Mouse (Mus musculus) A20 (cell line): ENCODE results near the gene Sympk.

Source experiments
- DNase-seq: peaks from one replicate; pipeline ENCODE4 v3.0.0-alpha.2; 2011; ENCODE audit warnings: low read depth, low spot score

Sympk gene

GRCm38 (mm10) chr7:19007026-19007977 lies 16.9 kb upstream of the Sympk start:
- no peak for DNase-seq

- DNase-seq: no peak
These were observed 13.6 kb upstream of the Sympk start for GRCm38 (mm10) chr7:19010581-19010980.

DNA sequence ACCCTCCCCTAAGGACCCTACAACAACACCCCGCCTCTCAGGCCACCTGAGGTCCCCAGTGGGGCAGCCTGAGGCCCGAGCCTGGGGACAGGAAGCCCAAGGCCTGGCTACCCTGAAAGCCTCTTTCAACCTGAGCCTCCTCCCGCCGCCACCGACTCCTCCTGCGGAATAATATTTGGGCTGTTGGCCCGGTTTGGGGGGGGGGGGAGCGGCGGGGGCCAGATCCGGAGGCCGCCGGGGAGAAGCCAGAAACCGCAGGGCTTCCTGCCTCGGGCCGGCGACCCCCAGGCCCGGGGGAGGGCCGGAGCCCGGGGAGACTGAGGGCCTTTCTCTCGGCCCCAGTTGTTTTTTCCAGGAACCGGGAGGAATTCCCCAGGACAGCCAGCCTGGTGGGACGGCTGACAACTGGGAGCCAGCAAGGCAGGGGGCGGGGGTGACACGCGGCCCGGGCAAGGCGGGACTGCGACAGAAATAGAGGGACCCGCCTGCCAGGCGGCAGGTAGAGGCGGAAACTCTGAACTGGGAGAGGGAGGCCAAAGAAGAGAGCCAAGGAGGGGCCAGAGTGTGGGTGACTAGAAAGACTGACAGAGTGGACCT lies 12.1 kb upstream of the Sympk start:
- no peak for DNase-seq

DNA sequence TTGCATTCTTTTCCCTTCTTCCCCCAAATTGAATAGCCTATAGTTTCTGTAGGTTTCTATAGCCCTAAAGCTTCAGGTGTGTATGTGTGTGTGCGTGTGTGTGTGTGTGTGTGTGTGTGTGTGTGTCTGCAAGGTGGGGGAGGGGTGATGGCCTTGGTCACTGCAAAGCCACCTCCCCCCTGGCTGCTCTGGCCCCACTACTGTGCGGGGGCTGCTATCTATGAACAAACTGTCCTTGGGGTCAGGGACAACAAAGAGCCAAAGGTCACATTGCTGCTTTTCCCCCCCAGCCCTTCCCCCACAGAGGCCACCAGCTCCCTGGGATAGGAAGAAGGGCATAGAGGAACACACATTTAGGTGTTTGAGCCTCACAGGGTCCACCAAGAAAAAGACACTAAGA lies 11.3 kb upstream of the Sympk start:
- DNase-seq: no peak

DNA sequence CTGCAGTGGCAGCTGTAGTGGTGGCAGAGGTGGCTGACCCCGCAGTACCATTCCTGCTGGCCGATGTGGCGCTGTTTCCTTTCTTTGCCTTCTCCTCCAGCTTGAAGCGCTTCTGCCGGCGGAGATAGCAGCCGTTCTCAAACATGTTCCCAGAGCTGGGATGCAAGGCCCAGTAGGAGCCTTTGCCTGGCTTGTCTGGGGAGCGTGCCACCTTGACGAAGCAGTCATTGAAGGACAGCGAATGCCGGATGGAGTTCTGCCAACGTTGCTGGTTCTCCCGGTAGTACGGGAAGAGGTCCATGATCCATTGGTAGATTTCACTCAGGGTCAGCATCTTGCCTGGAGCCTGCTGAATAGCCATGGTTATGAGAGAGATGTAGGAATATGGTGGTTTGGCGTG lies 9.7 kb upstream of the Sympk start:
- DNase-seq: no peak

DNA sequence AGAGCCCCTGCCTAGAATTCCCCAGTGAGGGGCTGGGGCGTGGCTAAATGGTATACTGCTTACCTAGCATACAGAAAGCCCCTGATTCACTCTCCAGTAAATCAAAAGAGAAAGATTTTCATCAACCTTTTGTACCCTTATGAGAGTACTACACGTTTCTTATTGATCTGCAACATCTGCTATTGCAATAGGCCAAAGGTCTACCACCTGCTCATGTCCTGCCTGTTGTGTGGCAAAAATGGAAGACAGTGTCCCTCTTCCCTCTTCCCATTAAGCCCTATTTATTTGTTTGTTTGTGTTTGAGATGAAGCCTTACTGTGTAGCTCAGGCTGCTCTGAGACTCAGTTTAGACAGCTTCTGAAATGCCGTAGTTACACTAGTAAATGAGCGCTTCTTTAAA lies 8.1 kb upstream of the Sympk start:
- DNase-seq: no peak

DNA sequence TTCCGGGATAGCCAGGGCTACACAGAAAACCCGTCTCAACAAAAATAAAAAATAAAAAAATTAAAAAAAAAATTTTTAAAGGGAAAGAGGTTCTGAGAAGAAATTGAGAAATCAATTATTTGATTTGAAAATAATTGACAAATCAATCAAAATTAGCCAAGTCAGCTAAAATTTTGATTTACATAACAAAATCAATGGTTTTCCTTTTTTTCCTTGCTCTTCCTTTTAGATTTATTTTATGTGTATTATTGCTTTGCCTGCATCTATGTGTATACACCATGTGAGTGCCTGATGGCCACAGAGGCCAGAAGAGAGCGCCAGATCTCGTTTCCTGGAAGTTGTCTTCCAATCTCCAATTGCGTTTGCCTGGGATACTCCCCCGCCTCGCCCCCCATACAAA lies 6.3 kb upstream of the Sympk start:
- DNase-seq: no peak

- no peak for DNase-seq
These were observed 3.1 kb upstream of the Sympk start for GRCm38 (mm10) chr7:19021048-19021447.

DNA sequence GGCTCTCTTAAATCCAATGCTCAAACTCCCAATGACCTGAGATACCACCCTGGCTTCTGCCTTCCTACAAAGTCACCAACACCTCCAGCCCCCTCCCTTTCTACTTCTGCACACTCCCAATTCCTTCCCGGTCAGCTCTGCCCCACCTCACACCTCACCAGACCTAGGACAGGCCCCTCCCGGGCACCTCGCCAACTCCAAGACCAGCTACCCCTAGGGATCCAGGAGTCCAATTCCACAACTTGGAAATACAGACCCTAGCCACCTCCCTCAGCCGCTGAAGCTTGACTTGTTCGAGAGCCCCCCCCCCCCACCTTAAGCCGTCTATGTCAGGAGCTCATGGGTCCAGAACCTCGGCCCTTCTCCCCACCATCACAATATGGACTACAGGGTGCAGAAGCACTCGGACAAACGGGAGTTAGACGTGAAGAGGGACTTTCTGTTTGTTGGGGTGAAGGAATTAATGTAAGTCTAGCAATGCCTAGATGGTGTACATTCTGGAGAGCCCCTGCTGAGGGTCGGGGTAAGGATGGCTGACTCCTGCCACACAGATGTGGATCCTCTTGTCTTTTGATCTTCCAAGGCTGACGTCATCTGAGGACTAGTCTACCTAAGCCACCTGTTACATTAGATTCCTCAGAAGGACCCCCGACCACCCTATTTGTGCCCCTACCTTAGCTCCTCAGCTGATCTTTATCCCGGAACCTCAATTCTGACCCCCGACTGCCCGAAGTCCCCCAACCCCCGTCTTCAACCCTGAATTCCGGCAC lies 1.8 kb upstream of the Sympk start:
- no peak for DNase-seq

- DNase-seq: peak; percentile 70
These were observed 791 bp upstream of the Sympk start, which contains the start of gene Foxa3 for GRCm38 (mm10) chr7:19023357-19023814. Gene Foxa3 (minus strand): TSS chr7:19023538.

DNA sequence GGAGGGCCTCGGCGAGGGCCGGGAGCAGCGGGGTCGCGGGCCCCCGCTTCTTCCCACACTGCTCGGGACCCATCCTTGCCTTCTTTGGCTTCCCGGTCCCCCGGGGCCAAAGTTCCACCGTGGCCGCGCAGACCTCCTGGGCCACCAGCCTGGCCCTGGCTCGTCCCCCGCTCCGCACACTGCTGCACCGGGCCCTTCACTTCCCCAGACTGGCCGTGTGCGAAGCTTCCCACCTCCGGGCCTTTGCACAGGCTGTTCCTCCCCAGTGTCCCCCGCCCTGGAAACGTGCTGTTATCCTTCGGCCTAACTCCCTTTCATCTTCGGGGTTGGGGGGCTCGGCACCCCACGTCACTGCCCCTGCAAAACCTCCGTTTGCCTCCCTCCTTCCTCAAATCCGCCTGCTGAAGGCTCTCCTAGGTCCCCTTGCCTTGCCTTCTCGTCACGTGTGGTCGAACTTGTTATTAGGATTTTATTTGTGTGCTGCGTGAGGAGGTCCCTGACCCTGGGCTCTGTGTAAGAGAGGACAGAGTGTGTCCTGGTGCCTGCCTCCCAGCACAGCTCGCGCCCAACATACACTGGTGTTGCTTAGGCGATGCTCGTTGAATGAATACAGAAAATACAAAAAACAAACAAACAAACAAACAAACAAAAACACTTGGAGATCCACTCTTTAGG lies 541 bp downstream of the Sympk start:
- peak; percentile 59 for DNase-seq

- peak; percentile 54 for DNase-seq
These were observed 3.9 kb downstream of the Sympk start for GRCm38 (mm10) chr7:19028067-19028466.

DNA sequence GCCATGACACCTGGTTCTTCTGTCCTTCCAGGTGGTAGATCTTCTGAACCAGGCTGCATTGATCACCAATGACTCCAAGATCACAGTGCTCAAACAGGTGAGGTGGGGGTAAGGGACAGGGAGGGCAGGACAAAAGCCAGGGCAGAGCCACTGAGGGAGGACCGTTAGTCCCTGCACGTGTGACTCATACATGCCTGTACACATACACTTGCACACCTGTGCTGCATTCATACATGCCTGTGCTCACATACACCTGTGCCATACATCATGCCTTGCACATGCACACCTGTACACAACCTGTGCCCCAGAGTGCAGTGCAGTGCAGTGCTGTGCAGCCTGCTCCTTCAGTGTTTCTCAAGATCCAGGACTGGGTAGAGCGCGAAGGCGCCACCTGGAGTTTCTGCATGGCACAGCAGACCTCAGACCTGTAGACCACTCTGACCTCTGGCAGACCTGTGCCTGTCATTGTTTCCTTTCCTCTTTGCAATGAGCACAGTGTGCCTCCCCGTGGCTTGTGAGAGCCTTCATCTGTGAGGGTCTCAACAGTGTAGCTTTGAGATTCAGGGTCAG lies 5.0 kb downstream of the Sympk start:
- peak; percentile 76 for DNase-seq

- no peak for DNase-seq
These were observed 7.5 kb downstream of the Sympk start for GRCm38 (mm10) chr7:19031641-19032040.

DNA sequence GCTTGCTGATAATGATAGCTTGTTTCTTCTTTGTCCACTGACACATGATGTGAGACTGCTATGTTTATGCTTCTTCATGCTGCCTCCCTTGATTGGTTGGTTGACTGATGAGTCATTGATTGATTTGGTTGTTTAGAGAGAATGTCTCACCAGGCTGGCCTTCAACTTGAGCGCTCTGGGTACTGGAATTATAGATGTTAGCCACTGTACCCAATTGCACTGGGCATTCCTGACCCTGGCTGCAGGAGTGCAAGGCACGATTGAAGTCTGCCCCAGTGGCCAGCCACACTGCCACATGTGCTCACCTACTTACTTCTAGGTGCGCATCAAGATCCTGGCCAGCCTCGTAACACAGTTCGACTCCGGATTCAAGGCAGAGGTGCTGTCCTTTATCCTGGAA lies 20.4 kb downstream of the Sympk start:
- no peak for DNase-seq

DNA sequence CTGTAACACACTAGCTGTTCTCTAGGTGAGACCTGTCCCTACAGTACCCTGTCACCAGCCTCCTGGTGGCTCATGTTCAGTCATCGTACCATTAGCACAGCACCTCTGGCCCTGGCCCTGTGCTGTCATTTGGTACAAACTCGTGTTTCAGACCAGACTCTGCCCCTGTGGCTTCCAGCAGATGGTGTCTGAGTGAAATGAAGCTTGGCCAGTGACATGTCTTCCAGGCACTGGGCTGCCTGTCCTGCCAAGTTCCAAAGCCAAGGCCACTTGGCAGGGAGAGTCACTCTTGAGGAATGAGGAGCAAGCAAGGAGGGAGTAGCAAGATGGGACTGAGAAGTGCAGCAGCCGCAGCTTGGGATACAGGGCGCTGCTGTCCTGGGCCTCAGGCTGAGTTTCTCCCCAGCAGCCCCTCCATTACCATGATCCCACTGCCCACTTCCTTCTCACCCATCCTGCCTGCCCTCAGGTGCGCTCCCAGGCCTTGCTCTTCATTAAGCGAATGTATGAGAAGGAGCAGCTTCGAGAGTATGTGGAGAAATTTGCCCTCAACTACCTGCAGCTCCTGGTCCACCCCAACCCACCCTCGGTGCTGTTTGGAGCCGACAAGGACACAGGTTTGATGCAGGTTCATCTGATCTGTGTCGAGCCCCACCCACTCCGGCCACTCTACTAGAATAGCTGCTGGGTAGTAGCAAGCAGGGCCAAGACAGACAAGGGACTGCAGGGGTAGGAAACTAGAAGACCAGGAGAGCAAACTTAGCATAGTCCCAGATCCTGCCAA lies 22.3 kb downstream of the Sympk start:
- no peak for DNase-seq

DNA sequence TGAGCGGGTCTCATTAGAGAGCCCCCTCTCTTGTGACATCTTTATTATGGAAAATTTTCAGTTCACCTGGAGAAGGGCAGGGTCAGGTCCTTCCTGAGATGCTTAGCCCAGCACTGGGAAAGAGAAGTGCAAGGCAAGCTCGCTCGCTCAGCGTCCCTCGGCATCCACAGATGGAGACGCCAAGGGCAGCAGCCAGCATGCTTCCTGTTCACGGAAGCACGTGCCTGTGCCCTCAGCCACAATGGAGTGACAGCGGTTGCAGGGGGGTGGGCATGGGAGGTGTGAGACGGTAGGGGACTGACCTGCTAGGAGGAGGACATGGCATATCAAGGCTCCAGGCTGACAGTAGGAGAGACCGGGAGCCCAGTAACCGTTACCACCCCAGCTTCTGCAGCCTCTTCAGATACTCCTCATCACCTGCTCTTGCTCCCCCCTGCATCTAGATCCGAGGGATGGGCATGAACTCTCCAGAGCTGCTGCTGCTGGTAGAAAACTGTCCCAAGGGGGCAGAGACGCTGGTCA lies 23.9 kb downstream of the Sympk start:
- no peak for DNase-seq

DNA sequence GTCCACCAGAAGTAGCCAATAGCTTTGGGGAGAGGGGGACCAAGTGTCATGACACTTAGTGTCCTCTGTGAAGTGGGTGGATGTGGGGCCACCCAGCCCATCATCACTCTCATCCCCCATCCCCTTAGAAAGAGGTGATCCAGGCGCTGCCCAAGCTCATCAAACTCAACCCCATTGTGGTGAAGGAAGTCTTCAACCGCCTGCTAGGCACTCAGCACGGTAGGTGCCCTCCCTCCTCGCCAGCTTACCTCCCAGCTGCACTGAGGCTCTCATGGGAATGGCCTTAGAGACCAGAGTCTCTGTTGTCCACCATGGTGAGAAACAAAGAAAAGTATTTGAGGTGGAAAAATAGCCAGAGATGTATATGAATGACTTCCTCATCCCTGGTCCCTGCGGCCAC lies 25.1 kb downstream of the Sympk start:
- DNase-seq: no peak

DNA sequence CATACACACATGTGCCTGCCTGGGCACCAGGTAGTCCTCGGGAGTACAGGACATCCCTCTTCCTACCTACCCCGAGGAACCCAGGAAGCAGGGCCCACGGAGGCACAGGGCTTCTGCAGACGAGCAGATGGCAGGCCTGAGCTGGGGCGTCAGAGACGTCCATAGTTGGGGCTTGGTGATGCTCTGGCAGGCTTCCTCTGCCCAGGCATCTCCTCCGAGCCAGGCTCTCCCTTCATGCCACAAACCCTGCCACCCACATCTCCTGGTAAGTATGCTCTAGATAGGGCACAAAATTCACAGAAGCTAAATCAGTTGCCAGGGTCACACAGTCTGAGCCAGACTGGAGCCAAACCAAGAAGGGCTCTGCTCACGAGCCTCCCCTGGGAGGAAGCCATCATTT lies 26.0 kb downstream of the Sympk start:
- DNase-seq: no peak

DNA sequence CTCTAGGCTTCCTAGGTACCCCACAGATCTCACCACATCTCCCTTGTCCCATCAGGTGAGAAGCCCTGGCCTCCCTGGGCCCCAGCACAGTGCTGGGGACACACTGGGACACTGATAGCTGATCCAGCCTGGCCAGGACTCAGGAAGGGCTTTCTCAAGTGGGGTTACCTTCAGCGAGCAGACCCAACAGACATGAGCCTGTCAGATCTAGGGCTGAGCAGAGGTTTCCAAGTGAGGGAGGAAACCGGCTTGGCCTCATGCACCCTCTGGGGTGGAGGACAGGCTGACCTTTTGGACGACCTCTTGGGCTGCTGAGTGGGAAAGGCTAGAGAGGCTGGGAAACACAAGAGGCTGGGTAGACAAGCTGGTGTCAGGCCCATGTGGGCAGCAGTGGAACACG lies 27.0 kb downstream of the Sympk start:
- DNase-seq: no peak
